Mouse (Mus musculus) cerebellum, adult 9-10 months (tissue): Measurements from ENCODE around the gene Tmed8.
"Not testable (repeated sequence)": the region's sequence is repeated elsewhere in the genome, so short reads cannot be mapped to it uniquely, and the experiment has no call there.

Source experiments
- DNase-seq: peaks from one replicate; pipeline ENCODE4 v3.0.0; 2022

The Tmed8 gene

GRCm38 (mm10) chr12:87199973-87200586 lies at the start of gene Tmed8:
Gene Tmed8 (minus strand): TSS chr12:87200454.
- DNase-seq, result peak; percentile 75

GRCm38 (mm10) chr12:87238632-87239031 lies 38.4 kb upstream of the Tmed8 start, which contains the start of gene Noxred1:
Gene Noxred1 (minus strand): TSS chr12:87238732.
- DNase-seq, result no peak

GRCm38 (mm10) chr12:87236882-87237483 lies 36.7 kb upstream of the Tmed8 start:
- no peak for DNase-seq

- no peak for DNase-seq
These were observed 30.2 kb upstream of the Tmed8 start for GRCm38 (mm10) chr12:87230379-87230895.

GRCm38 (mm10) chr12:87229633-87230032 lies 29.4 kb upstream of the Tmed8 start:
- DNase-seq, result no peak

GRCm38 (mm10) chr12:87226801-87227200 lies 26.5 kb upstream of the Tmed8 start:
- no peak for DNase-seq

- no peak for DNase-seq
These were observed 24.7 kb upstream of the Tmed8 start for GRCm38 (mm10) chr12:87224950-87225349.

- DNase-seq, result no peak
These were observed 19.1 kb upstream of the Tmed8 start for GRCm38 (mm10) chr12:87219362-87219761.

- no peak for DNase-seq
These were observed 17.3 kb upstream of the Tmed8 start for GRCm38 (mm10) chr12:87217596-87217995.

- DNase-seq, result no peak
These were observed 15.8 kb upstream of the Tmed8 start for GRCm38 (mm10) chr12:87216053-87216452.

GRCm38 (mm10) chr12:87212844-87213606 lies 12.8 kb upstream of the Tmed8 start:
- no peak for DNase-seq

GRCm38 (mm10) chr12:87205789-87206188 lies 5.5 kb upstream of the Tmed8 start:
- not testable (repeated sequence) for DNase-seq

- DNase-seq, result no peak
These were observed 1.4 kb upstream of the Tmed8 start for GRCm38 (mm10) chr12:87201694-87202093.

GRCm38 (mm10) chr12:87199206-87199972 lies 865 bp downstream of the Tmed8 start, which contains the start of gene Samd15:
Gene Samd15 (plus strand): TSS chr12:87199723.
- peak; percentile 54 for DNase-seq

GRCm38 (mm10) chr12:87198792-87199191 lies 1.5 kb downstream of the Tmed8 start:
- DNase-seq, result no peak

GRCm38 (mm10) chr12:87196310-87196709 lies 3.9 kb downstream of the Tmed8 start:
- no peak for DNase-seq

GRCm38 (mm10) chr12:87195069-87195468 lies 5.2 kb downstream of the Tmed8 start:
- DNase-seq, result no peak

GRCm38 (mm10) chr12:87193008-87193407 lies 7.2 kb downstream of the Tmed8 start:
- no peak for DNase-seq

- no peak for DNase-seq
These were observed 22.6 kb downstream of the Tmed8 start for GRCm38 (mm10) chr12:87177631-87178030.

GRCm38 (mm10) chr12:87175194-87175946 lies 24.9 kb downstream of the Tmed8 start:
- DNase-seq, result no peak

GRCm38 (mm10) chr12:87160815-87161214 lies 39.4 kb downstream of the Tmed8 start:
- no peak for DNase-seq

GRCm38 (mm10) chr12:87160310-87160709 lies 39.9 kb downstream of the Tmed8 start:
- no peak for DNase-seq
